Mouse (Mus musculus): ENCODE measurements around the gene Prrc2a.

Gene Prrc2a

GRCm38 (mm10) chr17:35161421-35161820 is 3.3 kb downstream of the Prrc2a start:
- no peak for DNase-seq

GRCm38 (mm10) chr17:35159638-35160037 is 5.1 kb downstream of the Prrc2a start:
- no peak for DNase-seq

DNA sequence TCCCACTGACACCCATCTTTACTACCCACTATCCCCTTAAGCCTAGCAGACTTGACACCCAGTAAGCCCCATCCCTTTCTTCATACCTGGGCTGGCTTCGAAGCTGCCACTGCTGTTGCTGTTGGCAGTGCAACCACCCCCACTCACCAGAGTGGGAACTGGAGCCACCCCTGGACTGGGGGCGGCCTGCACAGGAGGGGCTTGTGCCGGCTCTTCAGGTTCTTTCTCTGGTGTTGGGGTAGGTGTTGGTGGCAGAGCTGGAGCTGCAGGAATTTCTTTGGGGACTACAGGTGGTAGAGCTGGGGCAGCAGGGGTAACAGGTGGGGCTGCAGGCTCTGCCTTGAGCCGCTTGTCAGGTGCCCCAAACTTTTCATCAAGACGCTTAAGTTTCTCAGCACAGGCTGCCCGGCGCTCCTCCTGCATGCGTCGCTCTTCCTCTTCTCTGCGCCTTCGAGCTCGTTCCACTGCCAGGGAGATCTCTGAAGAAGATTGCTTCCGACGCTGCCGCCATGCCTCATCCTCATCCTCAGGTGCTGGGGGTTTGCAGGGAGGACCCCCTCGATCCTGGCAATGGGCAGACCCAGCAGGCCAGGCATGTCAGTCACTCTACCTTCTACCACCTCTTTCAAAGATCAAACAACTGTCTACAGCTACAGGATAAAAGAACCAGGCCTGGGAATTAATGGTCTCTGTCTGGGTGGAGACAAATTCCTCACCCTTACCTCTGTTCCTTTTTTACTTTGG is 5.7 kb downstream of the Prrc2a start:
- DNase-seq: no peak

DNA sequence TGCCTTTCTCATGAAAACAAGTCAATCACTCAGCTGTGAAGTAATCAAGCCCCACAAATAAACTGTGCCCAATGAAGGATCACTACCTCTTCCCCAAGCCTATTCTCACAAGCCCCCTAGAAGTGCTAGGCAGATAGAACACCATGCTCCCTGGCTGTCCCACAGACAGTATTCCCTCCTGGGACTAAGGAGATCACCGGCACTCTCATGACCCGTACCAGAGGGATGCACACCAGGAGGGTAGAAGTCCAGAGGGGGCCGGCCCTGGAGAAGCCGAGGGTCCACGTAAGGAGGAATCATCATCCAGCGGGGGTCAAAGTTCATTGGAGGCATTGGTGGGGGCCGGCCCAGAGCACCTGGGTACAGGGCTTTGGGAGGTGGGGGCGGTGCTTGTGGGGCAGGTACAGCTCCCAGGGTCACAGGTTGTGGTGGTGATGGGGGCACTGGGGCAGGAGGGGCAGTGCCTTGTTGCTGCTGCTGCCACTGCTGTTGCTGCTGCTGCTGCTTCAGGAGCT is 7.0 kb downstream of the Prrc2a start:
- no peak for DNase-seq

- DNase-seq: no peak
These were observed 7.4 kb downstream of the Prrc2a start for GRCm38 (mm10) chr17:35157254-35157653.

DNA sequence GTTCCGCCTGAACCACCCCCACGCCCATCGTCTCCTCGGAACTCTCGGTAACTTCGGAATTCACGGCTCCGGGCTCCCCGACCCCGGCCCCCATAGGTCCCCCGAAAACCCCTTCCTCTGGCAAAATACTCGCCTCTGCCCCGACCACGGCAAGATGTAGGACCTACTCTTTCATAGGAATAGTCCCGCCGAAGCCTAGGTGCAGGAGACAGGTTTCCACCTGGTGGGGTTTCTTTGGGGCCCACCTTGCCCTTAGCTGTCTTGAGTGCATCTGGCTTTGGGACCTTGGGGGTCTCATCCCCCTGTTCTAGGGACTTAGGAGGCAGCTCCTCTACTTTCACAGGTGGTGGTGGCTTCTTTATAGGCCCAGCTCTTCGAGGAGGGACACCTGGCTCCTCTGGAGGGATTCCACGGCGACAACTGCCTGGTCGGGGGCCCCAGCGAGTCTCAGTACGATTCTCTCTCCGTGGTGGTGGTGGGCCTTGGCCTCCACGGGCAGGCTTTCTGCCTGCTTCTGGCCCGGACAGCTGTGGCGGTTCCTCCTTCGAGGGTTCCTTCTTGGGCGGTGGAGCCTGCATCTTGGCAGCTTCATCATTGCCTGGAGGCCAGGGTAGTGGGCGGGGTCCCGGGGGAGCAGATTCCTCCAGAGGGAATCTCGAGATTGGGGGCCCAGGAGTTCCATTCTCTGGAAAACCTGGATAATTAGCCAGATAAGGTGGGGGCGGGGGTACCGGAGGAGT is 8.1 kb downstream of the Prrc2a start:
- DNase-seq: no peak

- DNase-seq: no peak
These were observed 9.2 kb downstream of the Prrc2a start for GRCm38 (mm10) chr17:35155451-35155850.

GRCm38 (mm10) chr17:35154616-35155015 is 10.1 kb downstream of the Prrc2a start:
- no peak for DNase-seq

- DNase-seq: no peak
These were observed 10.8 kb downstream of the Prrc2a start for GRCm38 (mm10) chr17:35153931-35154330.

- DNase-seq: no peak
These were observed 11.6 kb downstream of the Prrc2a start for GRCm38 (mm10) chr17:35153077-35153476.

- no peak for DNase-seq
These were observed 12.6 kb downstream of the Prrc2a start for GRCm38 (mm10) chr17:35152121-35152520.

DNA sequence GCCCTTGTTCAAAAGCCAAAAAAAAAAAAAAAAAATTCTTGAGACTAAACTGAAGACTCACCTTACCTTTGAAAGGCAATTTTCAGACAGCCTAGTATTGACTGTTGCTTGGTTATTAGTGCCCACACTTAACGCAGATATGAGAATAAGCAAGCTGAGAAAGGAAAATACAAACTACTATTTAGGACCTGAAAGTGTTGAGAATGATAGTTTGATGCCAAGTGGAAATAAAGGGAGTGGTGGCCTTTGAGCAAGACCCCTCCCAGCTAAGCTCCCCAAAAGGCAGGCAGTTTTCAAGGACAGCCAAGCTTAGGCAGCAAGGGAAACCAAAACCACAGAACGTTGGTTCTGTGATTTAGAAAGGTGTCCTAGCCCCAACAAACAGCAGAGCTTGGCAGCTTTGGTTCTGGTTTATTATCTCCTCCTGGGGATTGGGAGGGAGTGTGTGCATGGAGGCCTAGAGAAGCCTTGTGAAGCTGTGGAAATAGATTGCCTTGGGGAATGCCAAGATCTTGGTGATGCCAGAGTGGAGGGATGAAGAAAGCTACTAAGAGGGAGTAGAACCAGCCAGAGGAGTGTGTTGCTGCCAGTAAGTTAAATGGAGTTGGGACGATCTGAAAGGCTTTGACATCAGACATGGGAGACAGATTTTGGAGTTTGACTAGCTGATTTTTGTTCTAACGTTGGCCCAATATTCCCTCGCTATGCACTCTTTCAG is 16.6 kb downstream of the Prrc2a start:
- DNase-seq: no peak

DNA sequence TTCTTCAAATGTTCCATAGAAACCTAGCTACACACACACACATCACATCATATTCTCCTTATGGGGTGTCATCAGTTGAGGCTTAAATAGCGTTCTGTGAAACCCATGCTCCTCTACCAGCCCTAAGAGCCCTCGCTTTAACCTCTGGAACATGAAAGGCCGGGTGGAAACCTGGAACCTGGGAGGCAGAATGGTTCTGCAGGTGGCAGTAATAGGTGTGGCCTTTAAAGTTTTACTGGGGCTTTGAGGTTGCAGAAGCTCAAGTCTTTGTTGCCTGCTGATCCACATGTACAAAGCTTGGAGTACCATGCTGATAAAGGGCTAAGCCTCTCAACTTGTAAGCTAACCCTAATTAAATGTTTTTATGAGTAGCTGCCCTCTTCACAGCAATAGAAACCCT is 17.3 kb downstream of the Prrc2a start:
- DNase-seq: no peak

- DNase-seq: no peak
These were observed 18.6 kb downstream of the Prrc2a start for GRCm38 (mm10) chr17:35146139-35146538.

DNA sequence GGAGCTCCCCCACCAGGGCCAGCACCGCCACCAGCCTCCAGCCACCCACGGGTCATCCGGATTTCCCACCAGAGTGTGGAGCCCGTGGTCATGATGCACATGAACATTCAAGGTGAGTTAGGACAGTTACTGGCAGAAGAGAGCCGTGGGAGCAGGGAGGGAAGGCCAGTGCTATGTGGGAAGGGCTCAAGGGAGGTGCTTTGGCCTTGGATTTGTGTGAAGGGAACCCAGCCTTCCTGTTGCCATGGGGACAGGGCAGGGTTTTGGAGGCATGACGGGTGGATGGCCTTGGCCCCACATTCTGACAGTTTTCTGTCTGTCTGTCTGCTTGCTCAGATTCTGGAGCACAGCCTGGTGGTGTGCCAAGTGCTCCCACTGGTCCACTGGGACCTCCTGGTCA is 22.7 kb downstream of the Prrc2a start:
- DNase-seq: no peak

GRCm38 (mm10) chr17:35140490-35140996 is 24.2 kb downstream of the Prrc2a start:
- DNase-seq: no peak

DNA sequence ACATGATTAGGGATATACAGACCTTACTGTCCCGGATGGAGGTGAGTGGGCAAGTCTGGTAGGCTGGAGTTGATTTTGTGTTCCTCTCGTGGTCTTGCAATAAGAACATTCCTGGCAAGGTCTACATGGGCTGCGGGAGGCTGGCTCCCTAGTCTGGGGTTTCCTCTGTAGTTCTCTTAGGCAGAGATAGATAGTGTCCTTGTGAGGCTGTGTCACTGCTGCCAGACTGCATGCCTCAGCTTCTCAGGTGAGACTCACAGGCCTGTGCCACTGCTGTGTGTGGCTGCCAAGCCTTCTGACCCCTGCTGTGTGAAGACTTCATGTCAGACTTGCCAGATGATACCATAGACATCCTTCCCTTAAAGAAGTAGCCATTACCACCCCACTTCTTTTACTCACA is 25.4 kb downstream of the Prrc2a start:
- DNase-seq: no peak

DNA sequence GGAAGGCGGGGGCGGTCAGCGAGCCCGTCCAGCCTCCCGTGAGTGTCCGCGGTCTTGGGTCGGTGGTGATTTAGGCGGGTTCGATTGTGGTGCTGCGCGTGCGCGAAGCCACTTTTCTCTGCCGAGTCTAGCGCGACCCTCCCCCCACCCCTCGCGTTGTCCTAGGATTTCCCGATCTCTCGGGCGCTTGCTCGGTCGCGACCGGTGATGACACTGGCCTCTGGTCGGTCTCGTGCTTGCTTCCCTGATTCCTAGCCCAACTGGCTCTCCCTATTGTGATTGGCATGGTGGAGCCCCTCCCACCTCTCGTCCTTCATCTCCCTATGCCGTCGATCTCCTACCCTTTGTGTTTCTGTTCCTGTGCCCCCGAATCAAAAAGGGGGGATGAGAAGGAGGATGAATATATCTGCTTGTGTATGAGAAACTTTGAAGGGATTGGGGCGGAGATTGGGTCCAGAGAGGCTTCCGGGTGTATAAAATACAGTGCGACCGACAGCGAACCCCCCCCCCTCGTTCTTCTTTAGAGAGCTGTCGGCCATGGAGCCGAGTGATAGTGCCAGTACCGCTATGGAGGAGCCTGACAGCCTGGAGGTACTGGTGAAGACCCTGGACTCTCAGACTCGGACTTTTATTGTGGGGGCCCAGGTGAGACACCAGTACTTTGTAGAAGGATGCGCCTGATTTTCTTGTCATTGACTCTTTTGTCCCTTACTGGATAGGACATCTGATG is 28.9 kb downstream of the Prrc2a start:
- peak; percentile 71 for DNase-seq

DNA sequence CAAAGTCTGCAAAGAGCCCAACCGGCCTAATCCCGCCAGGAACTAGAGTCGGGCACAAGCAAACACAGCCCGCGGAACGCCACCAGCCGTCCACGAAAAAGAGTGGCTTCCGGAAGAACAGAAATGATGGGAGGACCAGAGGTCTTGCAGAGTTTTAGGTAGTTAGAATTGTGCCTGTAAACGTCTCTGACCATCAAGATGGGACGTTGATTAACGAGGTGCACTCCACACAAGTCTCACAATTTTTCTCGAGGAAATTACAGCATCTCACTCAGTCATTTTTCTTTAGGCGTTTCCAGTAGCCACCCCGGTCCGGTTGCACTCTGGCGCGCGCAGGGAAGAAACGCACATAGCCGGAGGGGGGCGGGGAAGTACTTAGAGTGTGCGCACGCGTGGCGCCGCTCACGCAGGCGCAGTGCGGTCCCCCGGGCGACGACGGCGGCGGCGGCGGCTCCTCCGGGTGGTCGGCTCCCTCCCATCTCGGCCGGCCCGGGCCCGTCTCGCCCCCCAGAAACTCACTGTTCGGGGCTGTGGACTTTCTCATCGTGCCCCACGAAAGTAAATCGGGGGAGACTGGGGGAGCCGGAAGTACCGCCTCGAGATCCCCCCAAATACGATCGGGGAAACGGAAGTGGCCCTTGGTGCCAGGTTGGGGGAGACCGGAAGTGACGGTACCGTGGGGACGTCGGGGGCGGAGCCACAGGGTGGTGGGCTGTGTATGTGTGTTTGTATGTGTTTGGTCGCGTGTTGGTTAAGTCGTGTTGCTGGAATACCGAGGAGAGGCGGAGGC is 29.7 kb downstream of the Prrc2a start, which contains the start of gene Bag6:
Gene Bag6 (plus strand): TSS at position 378 of the 790 bp plus-strand sequence.
- peak; percentile 96 for DNase-seq

GRCm38 (mm10) chr17:35133517-35133916 is 31.2 kb downstream of the Prrc2a start:
- no peak for DNase-seq

DNA sequence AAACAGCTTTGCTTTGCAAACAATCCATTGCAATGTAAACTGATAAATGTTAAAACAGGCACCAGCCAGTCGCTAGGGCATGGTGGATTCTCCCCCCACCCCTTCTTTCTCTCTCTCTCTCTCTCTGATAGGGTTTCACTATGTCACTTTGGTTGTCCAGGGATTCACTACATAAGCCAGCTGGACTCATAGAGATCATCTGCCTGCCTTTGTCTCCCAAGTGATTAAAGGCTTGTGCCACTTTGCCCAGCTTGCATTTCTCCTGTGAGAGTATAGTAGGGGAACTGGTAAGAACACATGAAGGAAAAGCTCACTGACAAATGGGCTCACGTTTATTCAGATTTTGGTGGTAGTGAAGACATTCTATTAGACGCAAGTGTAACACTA is 32.5 kb downstream of the Prrc2a start:
- no peak for DNase-seq
